ENCODE assay signal across 1 mouse cellular context in genomic region chr3:146405213-146406006, GRCm38 (mm10).
TF ChIP-seq lines count a peak whose summit lies in the region.

No protein-coding gene starts in this region.

TF ChIP-seq in MEL, 35 proteins besides CTCF, POLR2A, EP300 and RAD21 (continued from another document):
- TF ChIP-seq POLR2AphosphoS5 (IDR thresholded peaks at IDR 0.05; ENCODE audit: borderline replicate concordance, low read depth, low read length) = no peak
- TF ChIP-seq MAX (IDR thresholded peaks at IDR 0.05; ENCODE audit: low read length) = 0 out of 2 replicates have a peak, but pooled peaks have one; percentile 14
- no peak for TF ChIP-seq USF2 (IDR thresholded peaks at IDR 0.05; ENCODE audit: borderline replicate concordance in 1 of 2, insufficient read depth in 1 of 2, low read depth in 1 of 2, low read length in 2 of 2)
- no peak for TF ChIP-seq JUND (IDR thresholded peaks at IDR 0.05; ENCODE audit: low read depth, low read length)
- TF ChIP-seq SIN3A (IDR thresholded peaks at IDR 0.05; ENCODE audit: low read length) = 0 out of 2 replicates have a peak, but pooled peaks have one; percentile 45
- no peak for TF ChIP-seq E2F4 (IDR thresholded peaks at IDR 0.05; ENCODE audit: borderline replicate concordance, low read depth, low read length)
- no peak for TF ChIP-seq MYB (IDR thresholded peaks at IDR 0.05; ENCODE audit: low read depth, low read length)
- TF ChIP-seq BHLHE40 (IDR thresholded peaks at IDR 0.05; ENCODE audit: borderline replicate concordance, low read depth, low read length) = no peak
- TF ChIP-seq MAFK (IDR thresholded peaks at IDR 0.05; ENCODE audit: borderline replicate concordance, low read depth, low read length) = no peak
- no peak for TF ChIP-seq ZNF384 (IDR thresholded peaks at IDR 0.05; ENCODE audit: low read depth, low read length)
- 0 out of 2 replicates have a peak, but pooled peaks have one; percentile 15 for TF ChIP-seq MYC (IDR thresholded peaks at IDR 0.05; ENCODE audit: low read depth, low read length)
- TF ChIP-seq ZMIZ1 (IDR thresholded peaks at IDR 0.05; ENCODE audit: low read depth, low read length) = no peak
- no peak for TF ChIP-seq CHD2 (IDR thresholded peaks at IDR 0.05; ENCODE audit: low read length)
- no peak; the same call in 1 of the 2 replicates for TF ChIP-seq RCOR1 (IDR thresholded peaks at IDR 0.05; ENCODE audit: low read depth, low read length)
- 0 out of 2 replicates have a peak, but pooled peaks have one; percentile 57 for TF ChIP-seq MXI1 (IDR thresholded peaks at IDR 0.05; ENCODE audit: low read depth, low read length)
- no peak for TF ChIP-seq NELFE (IDR thresholded peaks at IDR 0.05; ENCODE audit: low read depth, low read length)
- peak; percentile 64; the same call in 1 of the 2 replicates for TF ChIP-seq TBP (IDR thresholded peaks at IDR 0.05; ENCODE audit: low read depth, low read length)
- peak; percentile 65 for TF ChIP-seq TCF12 (IDR thresholded peaks at IDR 0.05; ENCODE audit: low read depth, low read length)
